Mouse (Mus musculus) liver, adult 2 months (tissue): ENCODE data around the gene Zfp808. TPM values are rescaled to one million over a fixed set of nuclear protein-coding genes. Genes with fewer than 3 reads are reported as not detected.
A peak's percentile ranks its signal among the peaks of the same experiment; 100 is the strongest.
"Not testable (repeated sequence)": the region's sequence is repeated elsewhere in the genome, so short reads cannot be mapped to it uniquely, and the experiment has no call there.

Source experiments
- DNase-seq: peaks from one replicate; pipeline ENCODE4 v3.0.0-alpha.2; 2011; ENCODE audit warnings: low read depth, low spot score; ENCODE audit errors: extremely low read depth
- H3K27ac ChIP-seq: fragments of 200-500 bp; replicated peaks from 2 replicates; pipeline ENCODE4 v1.5.1; 2012; ENCODE audit warnings: low read depth, mild to moderate bottlenecking, control low read depth, inconsistent platforms, low read length; ENCODE audit not compliant: insufficient read depth
- H3K27me3 ChIP-seq: fragments of 200-500 bp; 2 replicates; pipeline ENCODE4 v1.6.1; 2012; ENCODE audit warnings: mild to moderate bottlenecking, moderate library complexity, low read length, inconsistent platforms; ENCODE audit not compliant: control insufficient read depth, insufficient read depth
- H3K36me3 ChIP-seq: fragments of 200-500 bp; 2 replicates; pipeline ENCODE4 v1.6.1; 2012; ENCODE audit warnings: low read length, inconsistent platforms; ENCODE audit not compliant: control insufficient read depth, insufficient read depth
- H3K4me1 ChIP-seq: fragments of 200-500 bp; 2 replicates; pipeline ENCODE4 v1.6.1; 2011; ENCODE audit warnings: low read length; ENCODE audit not compliant: control insufficient read depth, insufficient read depth
- H3K4me3 ChIP-seq: fragments of 200-500 bp; 2 replicates; pipeline ENCODE4 v1.5.1; 2011; ENCODE audit warnings: low read depth, mild to moderate bottlenecking, control low read depth, low read length, moderate library complexity; ENCODE audit not compliant: insufficient read depth
- H3K79me2 ChIP-seq: fragments of 200-500 bp; 2 replicates; pipeline ENCODE4 v1.6.1; 2012; ENCODE audit warnings: inconsistent platforms, mild to moderate bottlenecking, low read length, moderate library complexity; ENCODE audit not compliant: control insufficient read depth, insufficient read depth
- H3K9ac ChIP-seq: fragments of 200-500 bp; 2 replicates; pipeline ENCODE4 v1.6.1; 2012; ENCODE audit warnings: low read depth, mild to moderate bottlenecking, control low read depth, inconsistent platforms, low read length
- WGBS: fragments of 180-500 bp; shearing (Covaris S2); methylation state at CpG from one replicate; pipeline ENCODE4 v1.1.7; 2018; 5-methylcytosine and 5-hydroxymethylcytosine counted together
- polyA plus RNA-seq: library from polyadenylated mRNA; depleted of rRNA; stranded (reverse); fragments of >200 nt; gene quantifications from 2 replicates; pipeline ENCODE4 v1.2.3, GENCODE M21; 2012; rRNA removed
- total RNA-seq: library from RNA; depleted of rRNA; stranded (reverse); fragments of >200 nt; gene quantifications from 2 replicates; pipeline ENCODE4 v1.2.3, GENCODE M21; 2014; rRNA removed

Gene Zfp808
- total RNA-seq: 0.40 and 0.83 TPM in 2 replicates
- polyA plus RNA-seq: 0.04 TPM in 1 of 2 replicates, not detected in the other

- H3K9ac ChIP-seq: peak within 1 kb of the TSS; percentile 79
- WGBS: 7% methylated on average over 21 of the region's 21 CpGs
- peak; percentile 37 for DNase-seq
- H3K36me3 ChIP-seq, H3K4me1 ChIP-seq, H3K79me2 ChIP-seq, H3K27me3 ChIP-seq, H3K27ac ChIP-seq: not testable (repeated sequence)
- H3K4me3 ChIP-seq: peak within 1 kb of the TSS; percentile 83
Measured at GRCm38 (mm10) chr13:62129432-62130171, at the start of gene Zfp808. Gene Zfp808 (plus strand): TSS chr13:62129886.

GRCm38 (mm10) chr13:62098786-62099185 lies 30.9 kb upstream of the Zfp808 start:
- not testable (repeated sequence) for H3K36me3 ChIP-seq, H3K4me1 ChIP-seq, H3K4me3 ChIP-seq, H3K27ac ChIP-seq, H3K27me3 ChIP-seq, H3K79me2 ChIP-seq, DNase-seq, H3K9ac ChIP-seq
- 73% methylated on average over 4 of the region's 4 CpGs for WGBS

- not testable (repeated sequence) for H3K4me3 ChIP-seq, DNase-seq, H3K4me1 ChIP-seq, H3K9ac ChIP-seq, H3K27ac ChIP-seq, H3K27me3 ChIP-seq, H3K79me2 ChIP-seq, H3K36me3 ChIP-seq
- WGBS: 89% methylated on average over 4 of the region's 4 CpGs
Measured at GRCm38 (mm10) chr13:62099454-62099853, 30.2 kb upstream of the Zfp808 start.

- not testable (repeated sequence) for H3K27ac ChIP-seq, H3K27me3 ChIP-seq, DNase-seq, H3K4me1 ChIP-seq, H3K36me3 ChIP-seq, H3K79me2 ChIP-seq, H3K9ac ChIP-seq, H3K4me3 ChIP-seq
- WGBS: 73% methylated on average over 1 of the region's 1 CpGs
Measured at GRCm38 (mm10) chr13:62102368-62102767, 27.3 kb upstream of the Zfp808 start.

GRCm38 (mm10) chr13:62115861-62116260 lies 13.8 kb upstream of the Zfp808 start:
- H3K36me3 ChIP-seq, H3K27me3 ChIP-seq, H3K4me3 ChIP-seq, H3K79me2 ChIP-seq, H3K4me1 ChIP-seq, DNase-seq, H3K9ac ChIP-seq, H3K27ac ChIP-seq: not testable (repeated sequence)
- WGBS: 31% methylated on average over 2 of the region's 2 CpGs

- not testable (repeated sequence) for H3K4me1 ChIP-seq, H3K36me3 ChIP-seq, H3K27ac ChIP-seq, DNase-seq, H3K4me3 ChIP-seq, H3K27me3 ChIP-seq, H3K9ac ChIP-seq, H3K79me2 ChIP-seq
- 62% methylated on average over 1 of the region's 1 CpGs for WGBS
Measured at GRCm38 (mm10) chr13:62121578-62121977, 8.1 kb upstream of the Zfp808 start.

GRCm38 (mm10) chr13:62181835-62182755 lies 52.4 kb downstream of the Zfp808 start:
- not testable (repeated sequence) for H3K27me3 ChIP-seq, H3K79me2 ChIP-seq, H3K27ac ChIP-seq, DNase-seq, H3K4me1 ChIP-seq, H3K9ac ChIP-seq, H3K36me3 ChIP-seq, H3K4me3 ChIP-seq
- whole genome bisulfite sequencing: 80% methylated on average over 2 of the region's 2 CpGs
